Mouse (Mus musculus): ENCODE results near the gene Fbxo47. TPM values are rescaled to one million over a fixed set of nuclear protein-coding genes. Genes with fewer than 3 reads are reported as not detected.

Fbxo47 gene
- polyA plus RNA-seq (2012; rRNA removed) = 0.27 and 0.33 TPM in 2 replicates

DNA sequence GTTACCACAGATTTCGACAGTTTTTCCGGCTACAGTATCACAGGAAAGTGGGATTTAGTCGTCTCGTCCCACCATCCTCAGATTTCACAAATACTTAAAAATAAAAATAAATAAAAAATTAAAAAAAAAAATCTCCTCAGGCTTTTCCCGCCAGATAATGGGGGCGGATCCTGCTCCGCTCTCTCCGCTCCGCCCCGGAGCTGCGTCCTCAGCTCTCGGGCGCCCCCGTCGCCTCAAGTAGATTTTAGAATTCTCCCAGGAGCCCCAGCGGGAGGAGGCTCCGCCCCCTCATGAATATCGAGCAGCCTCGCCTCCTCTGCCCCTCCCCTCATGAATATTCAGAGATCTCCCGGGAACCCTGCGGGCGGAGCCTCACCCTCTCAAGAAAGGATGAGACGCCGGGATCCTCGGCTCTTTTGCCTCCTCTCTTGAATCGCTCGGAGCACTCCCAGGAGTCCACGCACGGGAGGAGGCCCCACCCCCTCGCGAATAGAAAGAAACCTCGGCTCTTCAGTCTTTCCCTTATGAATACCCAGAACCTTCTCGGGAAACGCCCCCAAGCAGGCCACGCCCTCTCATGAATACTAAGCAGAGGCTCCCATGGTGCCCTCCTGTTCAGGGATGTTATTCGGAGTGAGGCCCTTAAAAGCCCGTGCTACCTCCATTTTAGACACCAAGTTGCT, at the start of gene Fbxo47:
Gene Fbxo47 (minus strand): TSS at position 237 of the 683 bp plus-strand sequence.
- peak; percentile 96 for DNase-seq (ENCODE audit: low read depth, low spot score)
- under 1% methylated on average over 37 of the region's 37 CpGs for WGBS

DNA sequence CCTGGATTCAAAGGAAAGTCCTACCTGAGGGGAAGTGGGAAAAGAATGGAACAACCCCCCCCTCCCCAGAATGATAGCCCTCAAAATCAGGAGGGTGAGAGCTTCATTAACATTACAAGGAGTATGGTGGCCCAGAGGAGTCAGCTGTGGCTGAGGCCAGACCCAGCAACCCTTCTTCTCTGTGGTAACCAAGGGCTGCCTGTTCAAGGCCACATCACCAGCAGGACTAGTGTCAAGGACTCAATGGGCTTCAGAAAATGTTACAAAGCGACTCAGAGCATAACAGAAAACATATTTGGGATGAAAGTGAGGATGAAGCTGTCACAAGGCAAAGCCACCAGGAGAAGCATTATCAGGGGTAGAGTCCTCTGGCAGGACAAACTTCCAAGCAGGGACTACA, 49.6 kb upstream of the Fbxo47 start:
- no peak for DNase-seq (ENCODE audit: low read depth, low spot score)
- WGBS = 89% methylated on average over 1 of the region's 1 CpGs

- 61% methylated on average over 4 of the region's 4 CpGs for WGBS
- no peak for DNase-seq (ENCODE audit: low read depth, low spot score)
Measured at GRCm38 (mm10) chr11:97928905-97929304, 45.0 kb upstream of the Fbxo47 start.

DNA sequence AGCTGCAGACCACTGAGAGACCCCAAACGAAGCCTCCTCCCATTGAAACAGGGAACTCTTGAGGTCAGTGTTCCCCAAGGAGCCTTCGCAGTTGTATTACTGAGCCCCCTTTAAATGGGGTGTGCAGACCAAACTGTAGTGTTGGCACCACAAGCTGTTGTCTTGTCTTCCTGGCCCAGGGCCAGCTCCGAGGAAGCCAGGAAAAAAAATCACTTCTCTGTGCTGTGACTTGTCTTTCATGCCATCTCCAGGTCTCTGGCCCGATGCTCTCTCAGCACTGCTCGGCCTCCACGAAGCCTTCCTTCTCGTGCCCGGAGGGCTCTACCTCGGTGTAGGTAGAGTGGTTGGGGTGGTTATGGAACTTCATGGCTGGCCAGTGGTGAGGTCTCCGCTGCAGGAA, 40.3 kb upstream of the Fbxo47 start:
- DNase-seq (ENCODE audit: low read depth, low spot score) = no peak
- 92% methylated on average over 10 of the region's 10 CpGs for WGBS

DNA sequence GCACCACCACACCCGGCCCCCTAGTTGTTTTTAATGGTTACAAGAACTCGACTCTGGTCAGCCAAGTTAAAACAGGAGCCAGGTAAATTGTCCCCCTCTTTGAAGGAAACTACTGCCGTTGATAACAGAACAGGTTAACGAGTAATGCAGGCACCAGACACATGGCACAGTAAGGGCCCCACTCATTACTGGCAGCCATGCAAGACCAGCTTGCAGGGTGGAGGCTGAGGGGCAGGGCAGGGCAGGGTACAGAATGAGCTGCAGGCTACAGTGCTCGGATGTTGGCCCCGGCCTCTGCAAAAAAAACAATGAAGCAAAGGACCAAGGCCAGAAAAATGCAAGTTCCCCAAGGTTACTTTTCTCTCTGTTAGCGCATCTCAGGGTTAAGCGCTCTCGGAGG, 39.7 kb upstream of the Fbxo47 start:
- DNase-seq (ENCODE audit: low read depth, low spot score) = no peak
- WGBS = 53% methylated on average over 9 of the region's 9 CpGs

- DNase-seq (ENCODE audit: low read depth, low spot score) = no peak
Measured at GRCm38 (mm10) chr11:97915974-97916503, 32.1 kb upstream of the Fbxo47 start.

GRCm38 (mm10) chr11:97915471-97915870, 31.5 kb upstream of the Fbxo47 start:
- DNase-seq (ENCODE audit: low read depth, low spot score) = no peak
- WGBS = 81% methylated on average over 2 of the region's 2 CpGs

More at GRCm38 (mm10) chr11:97915974-97916503, 32.1 kb upstream of the Fbxo47 start:
- WGBS = 90% methylated on average over 6 of the region's 6 CpGs

DNA sequence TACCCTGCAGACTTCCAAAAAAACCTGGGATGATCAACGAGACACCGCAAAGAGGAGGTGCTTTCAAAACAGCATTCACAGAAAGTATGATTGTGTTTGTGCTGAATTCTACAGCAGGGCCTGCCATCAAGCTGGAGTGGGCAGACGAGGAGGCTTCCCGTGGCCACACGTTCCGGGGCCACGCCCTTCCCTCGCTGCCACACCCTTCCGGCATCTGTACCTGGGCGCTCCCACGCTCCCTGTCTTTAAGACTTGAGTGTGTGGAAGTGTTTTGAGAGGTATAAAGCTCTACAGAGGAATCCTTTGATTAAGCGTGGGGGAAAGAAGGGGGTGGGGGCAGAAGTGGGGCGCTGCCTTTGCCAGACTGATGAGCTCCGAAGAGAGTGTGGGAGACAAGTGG, 29.2 kb upstream of the Fbxo47 start:
- 59% methylated on average over 14 of the region's 14 CpGs for WGBS
- no peak for DNase-seq (ENCODE audit: low read depth, low spot score)

DNA sequence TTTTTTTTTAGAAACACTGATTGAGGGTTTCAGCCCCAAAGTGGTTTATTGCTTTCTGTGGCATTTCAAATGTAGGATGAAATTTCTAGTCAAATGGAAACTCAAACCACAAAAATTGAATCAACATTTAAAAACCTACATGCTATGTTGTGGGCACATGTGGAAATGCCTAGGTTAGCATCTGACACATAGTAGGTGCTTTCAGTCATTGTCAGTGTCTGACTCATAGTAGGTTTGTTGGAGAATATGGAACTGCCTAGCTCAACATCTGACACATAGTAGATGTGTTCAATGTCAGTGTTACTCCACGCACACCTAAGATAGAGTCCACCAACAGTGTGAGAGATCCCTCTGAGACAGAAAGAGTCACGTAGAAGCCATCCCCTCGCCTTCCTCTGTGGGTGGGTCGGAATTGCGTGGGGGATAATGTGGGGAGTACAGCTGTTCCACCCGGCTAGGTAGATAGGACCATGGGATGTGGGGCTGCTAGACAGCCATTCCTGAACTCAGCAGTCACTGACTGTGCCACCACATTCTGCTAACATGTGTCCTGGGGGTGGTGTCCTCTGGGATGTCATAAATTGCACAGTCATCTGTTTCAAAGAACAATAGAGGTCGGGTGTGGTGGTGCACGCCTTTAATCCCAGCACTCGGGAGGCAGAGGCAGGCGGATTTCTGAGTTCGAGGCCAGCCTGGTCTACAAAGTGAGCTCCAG, 24.8 kb upstream of the Fbxo47 start:
- no peak for DNase-seq (ENCODE audit: low read depth, low spot score)
- 83% methylated on average over 11 of the region's 11 CpGs for WGBS

GRCm38 (mm10) chr11:97907935-97908334, 24.0 kb upstream of the Fbxo47 start:
- WGBS = 82% methylated on average over 5 of the region's 5 CpGs
- DNase-seq (ENCODE audit: low read depth, low spot score) = no peak

- no peak for DNase-seq (ENCODE audit: low read depth, low spot score)
- WGBS = 84% methylated on average over 9 of the region's 9 CpGs
Measured at GRCm38 (mm10) chr11:97906905-97907304, 23.0 kb upstream of the Fbxo47 start.

GRCm38 (mm10) chr11:97905941-97906340, 22.0 kb upstream of the Fbxo47 start:
- WGBS = 24% methylated on average over 2 of the region's 2 CpGs
- no peak for DNase-seq (ENCODE audit: low read depth, low spot score)

DNA sequence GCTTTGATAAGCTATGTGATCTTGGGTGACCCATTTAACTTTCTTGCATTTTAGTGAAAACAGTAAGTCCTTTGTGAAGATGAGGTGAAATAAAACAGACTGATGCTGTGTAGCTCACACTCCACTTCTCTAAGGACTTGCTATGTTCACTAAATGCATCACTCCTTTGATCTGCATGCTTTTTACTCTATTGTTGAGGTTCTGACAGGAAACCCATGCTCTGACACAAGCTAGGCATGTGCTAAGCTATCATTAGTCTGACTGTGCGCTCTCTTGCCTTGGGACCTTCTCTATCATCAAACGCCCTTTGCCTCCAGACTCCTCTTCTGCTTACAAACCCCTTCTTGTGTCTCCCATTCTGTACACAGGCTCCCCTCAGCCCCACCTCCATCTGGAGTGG, 21.6 kb upstream of the Fbxo47 start:
- DNase-seq (ENCODE audit: low read depth, low spot score) = no peak
- WGBS = 89% methylated on average over 2 of the region's 2 CpGs

GRCm38 (mm10) chr11:97904801-97905200, 20.8 kb upstream of the Fbxo47 start:
- 75% methylated on average over 13 of the region's 13 CpGs for WGBS
- DNase-seq (ENCODE audit: low read depth, low spot score) = no peak

GRCm38 (mm10) chr11:97901806-97902205, 17.9 kb upstream of the Fbxo47 start:
- WGBS = 46% methylated on average over 6 of the region's 6 CpGs
- DNase-seq (ENCODE audit: low read depth, low spot score) = no peak

DNA sequence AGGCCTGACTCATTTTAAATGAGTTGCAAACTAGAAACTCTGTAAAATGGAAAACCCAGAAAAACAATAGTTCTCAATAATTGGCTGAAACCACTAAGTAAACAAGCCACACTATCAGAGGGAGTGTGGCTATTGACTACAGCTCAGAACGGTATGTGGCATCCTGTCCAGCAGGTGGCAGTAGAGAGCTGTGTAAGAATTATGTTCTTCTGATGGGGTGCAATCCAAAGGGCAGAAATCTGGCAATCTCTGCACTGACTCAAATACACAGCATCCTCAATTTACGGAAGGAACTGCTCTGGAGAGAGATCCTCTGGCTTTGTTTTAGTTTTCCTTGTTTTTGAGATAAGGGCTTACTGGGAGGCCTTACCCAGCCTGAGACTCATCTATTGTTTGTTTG, 15.9 kb upstream of the Fbxo47 start:
- 1% methylated on average over 2 of the region's 2 CpGs for WGBS
- DNase-seq (ENCODE audit: low read depth, low spot score) = peak; percentile 72

- no peak for DNase-seq (ENCODE audit: low read depth, low spot score)
- 59% methylated on average over 3 of the region's 3 CpGs for WGBS
Measured at GRCm38 (mm10) chr11:97897568-97898185, 13.7 kb upstream of the Fbxo47 start.

- no peak for DNase-seq (ENCODE audit: low read depth, low spot score)
- 50% methylated on average over 4 of the region's 4 CpGs for WGBS
Measured at GRCm38 (mm10) chr11:97896655-97897054, 12.7 kb upstream of the Fbxo47 start.

- 74% methylated on average over 5 of the region's 5 CpGs for whole genome bisulfite sequencing
- no peak for DNase-seq (ENCODE audit: low read depth, low spot score)
Measured at GRCm38 (mm10) chr11:97891821-97892220, 7.9 kb upstream of the Fbxo47 start.

DNA sequence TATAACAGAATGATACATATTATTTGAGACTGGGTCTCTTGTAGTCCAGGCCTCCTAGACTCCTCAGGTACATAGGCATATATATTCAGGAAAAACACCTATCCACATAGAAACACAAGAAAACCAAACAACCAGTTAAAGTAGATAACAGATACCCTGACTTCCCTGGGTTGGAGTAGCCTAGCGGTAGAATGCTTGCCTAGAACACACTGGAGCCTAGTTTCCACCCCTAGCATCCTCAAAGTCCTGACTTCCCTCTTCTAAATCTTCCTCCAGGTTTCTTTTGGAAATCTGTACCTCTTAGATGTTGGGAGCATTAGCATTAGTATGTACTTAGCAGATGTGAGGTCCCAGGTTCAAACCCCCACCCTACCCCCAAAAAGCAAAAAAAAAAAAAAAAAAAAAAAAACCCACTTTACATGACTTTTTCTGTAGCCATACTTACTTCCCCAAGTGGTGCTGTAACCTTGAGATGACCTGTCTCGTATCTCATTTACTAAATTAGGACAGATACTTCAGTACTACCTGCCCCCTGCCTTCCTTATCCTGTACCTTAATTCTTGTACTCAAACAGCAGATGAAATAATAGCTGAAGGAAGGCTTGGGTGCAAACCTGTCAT, 1.5 kb upstream of the Fbxo47 start:
- 93% methylated on average over 2 of the region's 2 CpGs for WGBS
- no peak for DNase-seq (ENCODE audit: low read depth, low spot score)

All from large intestine, adult 2 months (tissue).